Mouse (Mus musculus) heart, postnatal 0 days (tissue): ENCODE measurements around the gene Cramp1l.

Experiments used
- CTCF ChIP-seq: IDR thresholded peaks from 2 replicates; pipeline ENCODE4 v1.5.1; 2016; ENCODE audit warnings: antibody characterized with exemption, control low read depth, low read depth
- EP300 ChIP-seq: IDR thresholded peaks from 2 replicates; pipeline ENCODE4 v1.6.1; 2016; ENCODE audit warnings: antibody characterized with exemption, low read depth

DNA sequence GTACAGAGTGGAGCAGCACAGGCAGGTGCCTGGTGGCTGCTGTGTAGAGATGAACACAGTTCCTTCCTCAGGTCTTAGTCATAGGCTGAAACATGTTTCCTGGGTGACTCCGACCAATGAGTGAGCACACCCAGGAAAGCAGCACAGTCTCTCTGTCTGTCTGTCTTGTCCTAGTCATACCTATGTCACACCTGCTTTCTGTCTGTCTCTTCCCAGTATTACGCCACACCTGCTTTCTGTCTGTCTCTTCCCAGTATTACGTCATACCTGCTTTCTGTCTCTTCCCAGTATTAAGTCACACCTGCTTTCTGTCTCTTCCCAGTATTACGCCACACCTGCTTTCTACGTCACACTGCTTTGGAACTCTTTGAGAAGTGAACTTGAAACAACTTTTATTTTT lies 67.4 kb downstream of the Cramp1l start:
- TF ChIP-seq CTCF (no peak), EP300 (no peak)
